Mouse (Mus musculus) forelimb bud, embryonic 11.5 days (tissue): ENCODE data around the gene Ick.
"Not testable (repeated sequence)": the region's sequence is repeated elsewhere in the genome, so short reads cannot be mapped to it uniquely, and the experiment has no call there.

Experiments
- DNase-seq: peaks from one replicate; pipeline ENCODE4 v3.0.0-alpha.2; 2012; ENCODE audit warnings: low read depth, low spot score

The Ick gene

GRCm38 (mm10) chr9:78108796-78109239 is at the start of gene Ick, which contains the start of gene Fbxo9:
Gene Ick (plus strand): TSS chr9:78109192.
Gene Fbxo9 (minus strand): TSS chr9:78109065.
- DNase-seq: peak; percentile 94

- no peak for DNase-seq
Measured at GRCm38 (mm10) chr9:78059525-78060120, 49.4 kb upstream of the Ick start.

- no peak for DNase-seq
Measured at GRCm38 (mm10) chr9:78062392-78062791, 46.6 kb upstream of the Ick start.

GRCm38 (mm10) chr9:78064121-78064520 is 44.9 kb upstream of the Ick start:
- no peak for DNase-seq

- no peak for DNase-seq
Measured at GRCm38 (mm10) chr9:78070496-78070895, 38.5 kb upstream of the Ick start.

GRCm38 (mm10) chr9:78071626-78072025 is 37.4 kb upstream of the Ick start:
- DNase-seq: no peak

GRCm38 (mm10) chr9:78073291-78073690 is 35.7 kb upstream of the Ick start:
- DNase-seq: not testable (repeated sequence)

- DNase-seq: no peak
Measured at GRCm38 (mm10) chr9:78073713-78074340, 35.2 kb upstream of the Ick start.

GRCm38 (mm10) chr9:78075256-78075655 is 33.7 kb upstream of the Ick start:
- DNase-seq: no peak

- no peak for DNase-seq
Measured at GRCm38 (mm10) chr9:78078240-78078639, 30.8 kb upstream of the Ick start.

- no peak for DNase-seq
Measured at GRCm38 (mm10) chr9:78081835-78082234, 27.2 kb upstream of the Ick start.

GRCm38 (mm10) chr9:78084341-78084740 is 24.7 kb upstream of the Ick start:
- DNase-seq: no peak

GRCm38 (mm10) chr9:78085722-78086287 is 23.2 kb upstream of the Ick start:
- DNase-seq: no peak

GRCm38 (mm10) chr9:78087751-78088150 is 21.2 kb upstream of the Ick start:
- DNase-seq: no peak

- DNase-seq: no peak
Measured at GRCm38 (mm10) chr9:78088521-78088920, 20.5 kb upstream of the Ick start.

GRCm38 (mm10) chr9:78088971-78089370 is 20.0 kb upstream of the Ick start:
- DNase-seq: no peak

- no peak for DNase-seq
Measured at GRCm38 (mm10) chr9:78089906-78090305, 19.1 kb upstream of the Ick start.

- DNase-seq: no peak
Measured at GRCm38 (mm10) chr9:78090596-78090995, 18.4 kb upstream of the Ick start.

GRCm38 (mm10) chr9:78095686-78096085 is 13.3 kb upstream of the Ick start:
- no peak for DNase-seq

GRCm38 (mm10) chr9:78096376-78096775 is 12.6 kb upstream of the Ick start:
- DNase-seq: no peak

GRCm38 (mm10) chr9:78100956-78101355 is 8.0 kb upstream of the Ick start:
- DNase-seq: no peak

- no peak for DNase-seq
Measured at GRCm38 (mm10) chr9:78101431-78101830, 7.6 kb upstream of the Ick start.

- no peak for DNase-seq
Measured at GRCm38 (mm10) chr9:78103965-78104560, 4.9 kb upstream of the Ick start.
